Mouse (Mus musculus): Measurements from ENCODE around the gene Gm37240. TPM values are rescaled to one million over a fixed set of nuclear protein-coding genes. Genes with fewer than 3 reads are reported as not detected.

The Gm37240 gene
- polyA plus RNA-seq, 1 experiment = not detected

DNA sequence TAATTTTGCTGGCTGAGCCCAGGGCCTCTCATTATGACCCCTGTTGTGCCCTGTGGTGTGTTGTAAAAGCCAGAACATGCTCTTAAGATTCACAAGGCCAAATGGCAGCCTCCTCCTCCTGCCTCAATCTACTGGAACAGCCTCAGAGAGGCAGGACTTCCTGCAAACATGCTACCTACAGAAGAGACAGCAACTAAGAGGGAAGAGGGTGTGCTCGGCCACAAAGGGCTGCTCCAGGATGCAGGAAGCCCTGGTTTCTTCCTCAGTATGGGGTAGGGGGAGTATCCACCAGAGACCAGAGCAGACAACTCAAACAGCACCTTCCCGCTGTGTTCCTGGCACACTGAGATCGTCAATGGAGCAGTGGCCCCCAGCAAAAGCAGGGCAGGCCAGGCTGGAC is 1426.8 kb downstream of the Gm37240 start:
- H3K4me1 ChIP-seq (ENCODE audit: control insufficient read depth, insufficient read depth, insufficient read length, low read length) = peaks cover 15% of the 10 kb centered on the region
- H3K27ac ChIP-seq (replicated peaks; ENCODE audit: low read depth, low read length) = peak overlapping the region; percentile 57
- no peak overlapping the region for H3K4me3 ChIP-seq (ENCODE audit: insufficient read depth, low read depth, low read length)

DNA sequence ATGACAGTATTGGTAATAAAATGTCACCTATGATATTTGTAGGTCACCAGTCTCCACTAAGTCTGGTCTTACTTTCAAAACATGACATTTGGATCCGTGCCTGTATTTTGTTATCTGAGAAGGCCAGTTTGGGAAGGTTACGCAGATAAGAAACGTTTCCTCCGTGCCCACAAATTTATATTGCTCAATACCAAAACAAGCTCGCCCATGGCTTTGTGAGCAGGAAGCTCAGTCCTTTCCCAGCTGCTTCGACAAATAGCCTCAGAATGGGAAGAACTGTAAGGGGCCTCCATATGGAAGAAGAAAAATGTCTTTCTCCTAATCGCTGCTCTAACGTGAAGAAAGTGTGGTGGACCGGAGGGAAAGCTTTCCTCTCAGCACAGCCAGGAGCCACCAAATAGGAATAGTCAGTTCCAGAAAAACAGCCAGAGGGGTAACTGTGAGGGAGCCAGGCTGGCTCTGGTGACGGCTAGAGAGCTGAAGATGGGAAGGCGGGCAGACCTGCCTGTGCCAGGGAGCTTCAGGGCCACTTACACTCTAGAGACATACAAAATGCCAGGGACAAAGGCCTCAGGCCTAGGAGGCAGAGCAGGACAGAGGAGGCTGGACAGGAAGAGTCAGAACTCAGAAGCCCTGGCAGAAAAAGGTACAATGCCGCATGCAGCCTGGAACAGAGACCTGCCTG is 1431.4 kb downstream of the Gm37240 start:
- Histone ChIP-seq H3K4me1 (ENCODE audit: control insufficient read depth, insufficient read depth, insufficient read length, low read length) (peaks cover 8% of the 10 kb centered on the region), H3K27ac (replicated peaks; ENCODE audit: low read depth, low read length) (peak overlapping the region; percentile 51)

GRCm38 (mm10) chr3:84450651-84451050 is 1436.7 kb downstream of the Gm37240 start:
- peaks cover 2% of the 10 kb centered on the region; the same call in 1 of the 2 replicates for H3K4me1 ChIP-seq (ENCODE audit: control insufficient read depth, insufficient read depth, insufficient read length, low read length)
- H3K4me3 ChIP-seq (ENCODE audit: insufficient read depth, low read depth, low read length) = no peak overlapping the region
- no peak overlapping the region for H3K27ac ChIP-seq (replicated peaks; ENCODE audit: low read depth, low read length)

More for the DNA sequence above, 1431.4 kb downstream of the Gm37240 start:
- no peak overlapping the region for H3K4me3 ChIP-seq (ENCODE audit: insufficient read depth, low read depth, low read length)

- no peak overlapping the region for H3K4me3 ChIP-seq (ENCODE audit: insufficient read depth, low read depth, low read length)
- peaks cover 5% of the 10 kb centered on the region for H3K4me1 ChIP-seq (ENCODE audit: control insufficient read depth, insufficient read depth, insufficient read length, low read length)
- H3K27ac ChIP-seq (replicated peaks; ENCODE audit: low read depth, low read length) = no peak overlapping the region
Observed at GRCm38 (mm10) chr3:84449015-84449414, 1438.3 kb downstream of the Gm37240 start.

GRCm38 (mm10) chr3:84447803-84448202 is 1439.5 kb downstream of the Gm37240 start:
- H3K4me1 ChIP-seq (ENCODE audit: control insufficient read depth, insufficient read depth, insufficient read length, low read length) = peaks cover 5% of the 10 kb centered on the region
- H3K27ac ChIP-seq (replicated peaks; ENCODE audit: low read depth, low read length) = no peak overlapping the region
- no peak overlapping the region for H3K4me3 ChIP-seq (ENCODE audit: insufficient read depth, low read depth, low read length)

Other genes starting within 250 kb of the Gm37240 start
- gene Fam160a1, start 70.2 kb downstream of the Gm37240 start, polyA plus RNA-seq (2012; ENCODE audit: insufficient read depth, insufficient read length, missing spikeins) = 2.5 and 2.9 TPM in 2 replicates
- gene Glt28d2, start within 50 bp of the Gm37240 start, polyA plus RNA-seq (2012; ENCODE audit: insufficient read depth, insufficient read length, missing spikeins) = 0.67 and 1.3 TPM in 2 replicates
- gene Sh3d19, start 83.6 kb upstream of the Gm37240 start, polyA plus RNA-seq (2012; ENCODE audit: insufficient read depth, insufficient read length, missing spikeins) = 8.2 and 12.5 TPM in 2 replicates
- gene Prss48, start 115.0 kb upstream of the Gm37240 start, polyA plus RNA-seq (2012; ENCODE audit: insufficient read depth, insufficient read length, missing spikeins) = not detected in 2 replicates